Mouse (Mus musculus): ENCODE measurements at regions not wholly inside any gene's neighbourhood (a gene's known extent, or its start where the extent isn't known, plus 50 kb on each side); places are given as distances from the start of the nearest gene placed in this dataset.

DNA sequence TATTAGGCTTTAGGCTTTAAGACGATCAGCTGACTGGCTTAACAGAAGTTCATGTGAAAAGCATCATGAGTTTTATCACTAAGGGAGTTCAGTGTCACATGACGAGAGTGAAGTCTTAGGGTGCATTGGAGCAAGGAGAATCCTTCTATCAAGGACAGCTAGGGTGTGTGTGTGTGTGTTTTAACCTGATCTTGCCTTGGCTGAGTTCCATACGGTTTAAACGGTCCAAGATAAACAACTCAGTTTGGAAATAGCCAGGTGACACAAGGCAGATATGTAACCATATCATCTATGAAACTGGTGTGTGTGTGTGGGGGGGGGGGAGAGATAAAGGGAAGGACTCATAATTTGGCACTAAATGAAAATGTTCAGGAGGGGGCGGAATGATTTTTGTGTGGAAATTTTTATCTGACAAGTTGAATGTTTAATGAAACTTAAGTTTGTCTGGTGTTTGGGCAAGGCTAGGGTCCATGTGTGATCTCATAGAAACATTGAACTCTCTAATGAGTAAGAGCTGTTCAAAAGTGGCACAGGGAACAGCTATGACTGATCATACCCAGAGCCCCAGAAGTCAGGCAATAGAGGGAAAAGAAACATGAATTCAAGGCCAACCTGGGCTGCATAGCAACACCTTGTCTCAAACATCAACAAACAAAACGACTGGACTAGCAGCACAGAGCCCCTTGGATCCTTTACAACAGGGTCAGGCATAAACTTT is 132.2 kb upstream of the Map3k1 start:
- no peak for DNase-seq

DNA sequence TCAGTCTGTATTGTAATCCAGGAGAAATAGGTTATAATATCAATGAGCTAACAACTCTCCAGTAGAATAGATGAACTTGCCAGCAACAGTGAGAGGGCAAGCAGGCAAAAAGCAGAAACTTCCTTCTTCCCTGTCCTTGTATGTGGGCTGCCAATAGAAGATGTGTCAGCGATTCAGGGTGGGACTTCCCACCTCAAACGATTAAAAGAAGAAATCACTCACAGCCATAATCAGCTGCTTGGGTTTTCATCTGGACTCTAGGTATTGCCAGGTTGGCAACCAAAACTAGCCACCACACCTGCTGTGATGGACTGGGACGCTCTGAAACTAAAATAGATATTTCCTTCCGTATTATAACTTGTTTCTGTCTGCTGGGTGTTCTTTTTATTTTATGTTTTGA is 133.2 kb upstream of the Map3k1 start:
- no peak for DNase-seq

DNA sequence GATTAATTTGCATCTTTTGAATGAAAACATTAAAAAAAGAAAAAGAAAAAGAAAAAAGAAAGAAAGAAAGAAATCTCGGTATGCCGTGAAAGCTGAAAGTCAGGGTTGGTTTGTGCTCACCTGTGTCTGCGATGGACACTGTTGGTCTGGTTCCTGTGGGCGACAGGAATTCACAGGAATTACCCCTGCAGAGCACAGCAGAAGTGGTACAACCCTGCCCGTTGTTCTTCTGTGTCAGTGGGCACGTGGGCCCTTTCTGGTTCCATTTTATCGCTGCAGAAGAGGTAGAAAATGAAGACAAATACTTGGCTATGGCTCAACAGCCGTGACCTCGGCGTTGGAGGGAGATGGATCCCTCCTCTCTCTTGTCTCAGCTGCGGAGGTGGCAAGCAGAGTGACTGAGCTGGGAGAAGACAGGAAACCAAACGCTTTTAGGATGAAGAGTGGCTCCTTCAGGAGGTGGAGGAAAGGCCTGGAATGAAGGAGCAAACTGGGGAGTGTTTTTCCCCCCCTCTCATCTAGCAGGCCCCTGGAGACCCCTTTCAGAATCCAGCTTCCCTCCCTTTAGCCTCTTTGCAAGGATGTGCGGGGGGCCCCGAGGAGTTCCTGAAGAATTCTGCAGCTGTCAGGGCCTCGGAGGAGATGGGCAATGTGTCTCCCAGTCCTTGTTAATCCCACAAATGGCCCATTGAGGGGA is 134.7 kb upstream of the Map3k1 start:
- no peak for DNase-seq

DNA sequence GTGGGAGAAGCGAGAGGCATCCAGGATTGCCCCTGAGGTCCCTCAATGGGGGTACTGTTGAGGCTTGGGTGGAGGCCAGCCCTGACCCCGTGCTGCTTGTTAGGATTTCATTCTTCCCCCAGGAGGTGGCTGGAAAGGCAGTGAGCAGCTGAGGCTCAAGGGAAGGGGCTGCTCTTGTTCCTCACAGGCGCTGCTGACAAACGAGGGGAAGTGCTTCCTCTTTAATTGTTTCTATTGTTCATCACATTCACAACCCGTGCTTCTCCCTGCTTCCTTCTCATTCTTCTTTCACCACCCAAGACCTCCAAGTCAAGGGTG is 135.3 kb upstream of the Map3k1 start:
- no peak for DNase-seq

DNA sequence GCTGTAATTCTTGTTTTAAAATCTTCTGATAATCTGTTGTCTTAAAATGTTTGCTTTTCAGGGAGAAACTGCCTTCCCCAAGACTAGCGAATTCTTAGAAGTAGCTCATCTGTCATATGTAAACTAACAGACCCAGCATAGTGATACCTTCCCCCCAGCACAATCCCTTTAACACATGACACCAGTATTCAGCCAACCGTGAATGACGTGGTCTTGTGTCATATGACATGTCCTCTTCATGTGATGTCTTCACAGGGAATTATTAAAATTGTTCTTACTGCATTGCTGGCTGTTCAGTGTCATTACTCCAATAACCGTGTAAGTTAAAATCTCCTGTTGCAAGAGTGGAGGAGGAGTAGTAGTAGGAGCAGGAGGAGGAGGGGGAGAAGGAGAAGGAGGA is 137.5 kb upstream of the Map3k1 start:
- DNase-seq: no peak

DNA sequence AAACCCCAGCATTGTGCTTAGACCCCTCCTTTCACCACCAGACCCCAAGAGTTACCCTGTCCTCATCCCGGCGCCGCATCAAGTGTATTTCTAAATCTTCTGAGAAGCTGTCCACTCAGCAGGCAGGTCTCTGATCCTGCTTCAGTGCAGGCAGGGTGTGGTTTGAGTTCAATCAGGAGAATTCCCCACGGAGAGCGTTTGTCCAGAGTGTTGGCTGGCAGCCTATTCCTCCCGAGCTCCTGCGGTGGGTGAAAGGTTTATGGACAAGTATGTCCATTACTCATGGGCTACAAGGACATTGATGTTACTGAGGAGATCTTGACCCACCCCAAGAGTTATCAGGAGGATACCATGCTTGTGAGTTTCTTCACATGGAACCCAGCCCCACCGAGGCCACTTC is 138.0 kb upstream of the Map3k1 start:
- DNase-seq: no peak

DNA sequence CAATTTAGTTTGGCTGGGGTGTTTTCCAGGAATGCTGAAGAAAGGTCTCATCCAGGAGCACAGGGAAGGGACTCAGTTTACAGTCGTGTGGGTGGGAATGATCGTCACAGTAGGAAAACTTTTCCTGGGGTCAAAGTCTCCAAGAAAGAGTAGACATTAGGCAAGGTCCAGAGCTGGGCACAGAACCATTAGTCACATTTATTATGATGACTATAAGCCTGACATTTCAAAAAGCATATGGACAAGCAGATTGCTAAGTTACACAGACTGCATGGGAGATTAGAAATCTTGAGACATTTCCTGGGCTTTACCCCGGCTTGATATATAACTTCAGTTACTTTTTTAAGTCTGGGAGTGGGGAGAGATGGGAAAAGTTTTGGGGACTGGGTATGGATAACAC is 139.6 kb upstream of the Map3k1 start:
- DNase-seq: no peak

DNA sequence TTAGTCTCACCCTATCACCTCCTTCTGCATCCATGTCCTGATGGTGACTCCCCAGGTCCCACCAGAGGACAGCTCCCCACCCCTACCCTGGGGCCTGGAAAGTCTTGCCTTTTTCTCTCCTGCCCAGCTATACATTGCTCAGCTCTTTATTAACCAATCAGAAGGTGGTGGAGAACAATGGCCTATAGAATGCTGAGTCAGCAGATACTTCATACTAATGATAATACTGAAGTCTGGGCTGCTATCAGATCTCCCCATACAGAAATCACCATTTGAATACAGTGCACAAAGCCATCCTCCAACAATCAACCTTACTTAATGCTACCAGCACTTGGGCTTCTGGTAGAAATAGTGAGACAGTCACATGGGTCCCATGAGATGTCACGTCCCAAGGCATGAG is 141.2 kb upstream of the Map3k1 start:
- no peak for DNase-seq

DNA sequence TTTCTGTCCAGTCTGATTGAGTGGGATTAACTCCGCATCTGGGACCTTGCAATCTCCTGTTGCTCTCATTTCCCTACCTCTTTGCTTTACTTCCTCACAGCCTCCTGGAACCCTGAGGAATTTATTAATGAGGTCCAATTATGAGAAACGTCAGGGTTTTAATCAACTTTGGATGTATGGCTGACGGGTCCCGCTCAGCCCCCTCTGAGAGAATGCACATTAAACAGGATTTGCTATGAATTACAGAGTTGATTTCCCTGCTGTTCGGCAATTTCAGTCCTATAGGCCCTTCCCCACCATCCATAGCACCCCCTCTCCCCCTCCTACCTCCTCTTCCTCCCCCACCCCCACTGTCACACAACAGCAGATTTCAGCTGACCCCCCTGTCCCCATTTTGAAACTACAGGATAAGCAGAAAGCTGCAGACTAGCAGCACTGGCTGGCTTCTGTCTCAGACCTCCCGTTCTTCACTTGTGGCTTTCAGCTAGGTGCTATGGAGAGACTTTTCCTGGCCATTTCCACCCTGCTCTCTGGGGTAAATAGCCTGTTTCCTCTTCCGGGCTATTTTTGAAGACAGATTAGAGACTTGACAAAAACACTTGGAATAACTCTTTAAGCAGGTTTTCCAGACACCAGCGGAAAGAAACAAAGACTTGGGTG is 145.2 kb upstream of the Map3k1 start:
- no peak for DNase-seq

DNA sequence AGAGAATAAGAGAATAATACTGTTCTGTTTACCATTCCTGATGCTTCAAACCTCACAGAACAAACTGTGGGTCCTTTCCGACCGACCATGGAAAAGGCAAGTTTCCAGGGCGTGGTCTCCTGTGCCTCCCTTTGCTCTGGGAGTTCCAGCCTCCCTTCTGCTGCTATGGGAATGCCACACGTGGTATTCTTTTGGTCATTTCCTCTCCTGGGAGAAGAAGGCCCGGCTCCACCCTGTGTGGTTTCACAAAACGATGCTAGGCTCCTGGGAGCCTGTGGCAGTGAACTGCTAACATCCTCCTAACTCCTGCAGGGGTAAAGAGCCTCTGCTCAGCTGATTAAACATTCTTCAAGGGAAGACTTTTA is 145.7 kb upstream of the Map3k1 start:
- no peak for DNase-seq

DNA sequence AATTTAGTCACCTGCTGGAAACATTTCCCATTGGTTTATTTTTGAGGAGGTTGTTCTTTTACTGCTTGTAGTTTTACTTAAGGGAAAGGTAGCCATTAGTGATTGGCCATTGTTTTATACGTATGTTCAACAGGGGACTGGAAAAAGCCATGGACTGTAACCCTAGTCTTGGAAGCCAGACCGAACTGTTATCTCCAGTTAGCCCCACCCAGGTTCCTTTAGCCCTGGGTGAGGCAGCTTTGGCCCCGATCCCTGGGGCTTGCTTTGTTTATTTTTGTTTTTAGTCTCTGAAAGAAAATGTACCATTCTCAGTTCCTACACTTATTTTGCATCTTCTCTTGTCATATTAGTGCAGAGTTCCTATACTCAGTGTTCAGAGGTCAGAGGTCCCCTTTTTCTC is 148.3 kb upstream of the Map3k1 start:
- DNase-seq: no peak

DNA sequence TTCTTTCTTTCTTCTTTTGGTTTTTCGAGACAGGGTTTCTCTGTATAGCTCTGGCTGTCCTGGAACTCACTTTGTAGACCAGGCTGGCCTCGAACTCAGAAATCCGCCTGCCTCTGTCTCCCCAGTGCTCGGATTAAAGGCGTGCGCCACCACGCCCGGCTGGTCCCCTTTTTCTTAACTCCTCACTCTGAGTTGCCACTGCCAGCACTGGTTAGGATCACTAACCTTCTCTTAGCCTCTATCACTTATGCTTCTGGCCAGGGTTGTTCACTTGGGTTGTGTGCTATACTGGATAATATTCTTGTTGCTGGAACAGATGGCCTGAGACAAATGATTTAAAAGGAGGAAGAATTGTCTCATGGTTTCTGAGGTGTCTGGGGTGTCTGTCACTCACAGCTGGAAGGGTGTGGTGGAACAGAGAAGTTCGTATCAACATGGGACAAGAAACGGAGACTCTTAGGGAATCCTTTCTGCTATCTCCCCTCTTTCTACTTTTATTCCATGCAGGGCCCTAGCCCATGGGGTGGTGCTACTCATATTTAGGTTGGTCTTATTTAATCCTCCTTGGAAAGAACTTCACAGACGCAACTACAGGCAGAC is 149.0 kb upstream of the Map3k1 start:
- DNase-seq: no peak

DNA sequence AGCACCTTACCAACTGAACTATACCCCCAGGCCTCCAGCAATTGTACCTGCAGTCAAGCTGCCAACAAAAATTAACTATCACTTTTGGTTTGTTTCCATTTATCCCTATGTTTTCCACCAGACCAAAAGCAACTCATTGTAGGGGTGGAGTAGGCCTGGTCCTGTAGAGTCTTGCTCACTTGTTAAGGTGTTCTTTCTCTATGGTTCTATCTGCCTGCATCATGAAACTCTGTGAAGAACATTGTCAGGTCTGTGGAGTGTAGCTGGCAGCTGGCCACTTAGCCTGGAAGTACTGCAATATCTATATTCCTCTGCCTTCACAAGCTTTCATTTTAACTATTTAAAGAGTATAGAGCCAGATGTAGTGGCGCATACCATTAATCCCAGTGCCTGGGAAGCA is 149.6 kb upstream of the Map3k1 start:
- no peak for DNase-seq

DNA sequence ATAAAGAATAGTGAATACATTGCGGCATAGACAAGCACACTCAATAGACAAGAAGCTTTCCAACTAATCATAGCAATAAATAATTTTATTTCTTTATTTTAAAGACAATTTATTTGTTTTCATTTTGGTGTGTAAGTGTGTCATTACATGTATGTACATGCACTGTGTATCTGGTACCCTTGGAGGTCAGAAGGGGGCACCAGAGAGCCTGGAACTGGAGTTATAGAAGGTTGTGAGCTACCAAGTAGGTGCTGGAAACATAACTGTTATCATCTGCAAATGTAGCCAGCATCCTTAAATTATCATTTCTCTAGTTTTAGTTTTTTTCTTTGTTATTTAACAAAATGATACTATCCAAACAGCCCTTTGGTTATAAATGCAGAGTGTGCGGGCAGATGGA is 151.2 kb upstream of the Map3k1 start:
- DNase-seq: peak in 1 of 2 experiments; percentile 16

DNA sequence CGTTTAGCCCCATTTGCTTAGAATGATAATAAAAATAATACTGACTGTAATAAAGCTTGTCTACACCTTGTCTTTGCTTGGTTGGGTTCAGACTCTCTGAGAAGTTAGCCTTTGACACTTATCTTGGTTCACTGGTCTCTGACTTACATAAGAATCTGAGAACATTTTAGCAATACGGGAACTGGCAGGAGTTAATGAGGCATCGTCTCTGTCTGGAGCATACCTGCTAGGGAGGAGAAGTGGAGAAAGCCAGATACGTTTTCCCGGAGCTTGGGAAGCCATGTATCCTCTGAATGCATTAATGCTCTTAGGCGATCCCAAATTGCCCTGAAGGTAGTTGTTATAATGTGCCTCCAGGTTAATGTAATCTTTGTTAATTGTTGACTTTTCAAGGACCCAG is 152.6 kb upstream of the Map3k1 start:
- no peak for DNase-seq

DNA sequence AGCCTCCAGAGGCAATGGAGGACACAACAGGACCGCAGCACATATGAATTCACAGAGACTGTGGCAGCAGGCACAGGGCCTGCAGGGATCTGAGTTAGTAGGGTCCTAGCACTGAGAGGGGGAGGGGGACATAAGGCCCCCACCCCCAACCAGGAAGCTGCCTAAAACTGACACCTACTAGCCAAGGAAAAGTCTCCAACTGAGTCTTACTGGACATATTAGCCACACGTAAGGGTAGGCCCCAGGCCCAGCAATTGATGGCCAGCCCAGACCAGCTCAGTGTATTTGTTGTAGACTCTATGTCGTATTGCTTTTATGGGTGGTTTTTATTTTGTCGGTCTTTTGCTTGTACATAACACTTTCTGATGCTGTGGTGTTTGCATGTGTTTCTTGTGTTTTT is 153.4 kb upstream of the Map3k1 start:
- DNase-seq: no peak

DNA sequence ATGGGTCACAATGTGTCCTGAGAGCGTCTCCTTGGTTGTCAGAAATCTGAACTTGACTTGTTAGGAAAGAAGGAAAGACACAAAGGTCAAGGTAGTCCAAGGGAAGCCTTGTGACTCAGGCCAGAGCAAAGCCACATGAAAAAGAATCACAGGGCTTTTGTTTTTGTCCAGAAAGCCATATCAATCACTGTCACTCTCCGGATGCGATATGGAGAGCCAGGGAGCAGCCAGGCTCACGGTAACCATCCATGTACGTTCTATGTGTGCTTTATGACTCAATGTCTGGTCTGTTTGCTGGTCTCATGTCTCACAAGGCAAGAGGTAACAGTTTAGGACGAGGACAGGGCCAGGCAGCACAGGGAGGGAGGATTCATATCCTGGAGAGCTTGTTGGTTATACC is 157.3 kb upstream of the Map3k1 start:
- DNase-seq: no peak

DNA sequence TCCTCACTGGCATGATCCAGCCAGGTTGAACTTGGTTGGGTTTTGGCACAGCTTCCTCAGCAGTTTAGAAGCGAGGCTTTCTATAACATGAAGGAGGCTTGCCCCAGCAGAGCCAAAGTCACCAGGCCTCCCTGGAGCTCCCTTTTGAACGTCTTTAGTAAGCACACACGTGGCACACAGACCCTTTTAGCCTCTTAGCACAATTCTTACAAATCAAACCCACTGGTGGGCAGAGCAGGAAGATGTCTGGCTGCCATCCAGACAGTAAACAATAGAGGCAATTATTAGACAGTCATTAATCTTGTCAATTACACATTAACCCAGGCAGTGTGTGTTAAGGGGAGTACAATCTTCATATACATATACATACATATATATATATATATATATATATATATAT is 157.8 kb upstream of the Map3k1 start:
- no peak for DNase-seq

DNA sequence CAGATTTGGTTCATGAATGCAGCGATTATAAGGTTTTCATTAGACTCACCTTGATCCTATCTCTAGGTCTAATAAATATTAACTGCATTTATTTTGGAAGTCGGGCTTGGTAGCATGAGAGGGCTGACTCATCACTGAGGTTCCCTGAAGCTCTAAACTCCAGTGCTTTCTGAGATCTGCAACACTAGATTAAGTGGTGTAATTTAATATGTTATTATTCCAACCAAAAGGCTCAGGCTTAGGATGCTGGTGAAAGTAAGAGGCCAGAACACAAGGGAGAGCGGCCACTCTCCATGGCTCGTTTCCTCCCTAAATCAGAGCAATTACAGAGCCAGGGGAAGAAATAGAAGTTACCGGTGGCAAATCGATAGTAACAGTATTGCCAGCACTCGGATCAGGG is 159.4 kb upstream of the Map3k1 start:
- no peak for DNase-seq

DNA sequence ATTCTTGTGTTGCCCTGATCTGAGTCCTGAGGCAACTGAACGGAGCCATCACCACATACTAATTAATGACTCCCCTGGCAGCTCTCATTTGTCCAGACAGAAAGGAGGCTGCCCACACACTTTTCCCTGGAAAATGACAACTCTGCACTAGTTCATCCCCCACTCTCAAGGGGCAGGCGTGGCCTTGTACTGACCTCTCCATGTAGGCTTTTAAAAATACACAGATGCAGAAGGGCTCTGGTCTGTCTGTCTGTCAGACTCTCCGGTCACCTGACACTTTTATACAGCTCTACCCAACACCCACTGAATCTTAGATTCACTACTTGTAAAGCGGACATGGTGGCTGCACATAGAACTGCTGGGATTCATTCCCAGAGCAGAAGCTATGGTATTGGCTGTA is 165.5 kb upstream of the Map3k1 start:
- no peak for DNase-seq

DNA sequence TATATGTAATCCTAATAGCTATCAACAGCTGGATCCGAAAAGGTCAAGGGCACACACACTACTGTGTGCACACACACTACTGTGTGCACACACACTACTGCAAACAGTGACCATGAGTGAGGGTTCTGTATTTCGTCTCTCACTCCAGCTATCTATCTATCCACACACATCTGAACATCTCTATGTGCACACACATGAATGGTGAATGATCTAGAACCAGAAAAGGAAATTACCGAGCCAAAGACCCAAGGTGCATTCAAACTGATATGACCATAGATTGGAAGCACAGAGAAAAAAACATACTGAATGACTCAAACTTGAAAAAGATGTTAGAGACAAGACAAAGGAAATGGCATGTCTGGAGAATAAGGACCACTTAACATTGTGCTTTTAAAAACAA is 166.8 kb upstream of the Map3k1 start:
- no peak for DNase-seq

DNA sequence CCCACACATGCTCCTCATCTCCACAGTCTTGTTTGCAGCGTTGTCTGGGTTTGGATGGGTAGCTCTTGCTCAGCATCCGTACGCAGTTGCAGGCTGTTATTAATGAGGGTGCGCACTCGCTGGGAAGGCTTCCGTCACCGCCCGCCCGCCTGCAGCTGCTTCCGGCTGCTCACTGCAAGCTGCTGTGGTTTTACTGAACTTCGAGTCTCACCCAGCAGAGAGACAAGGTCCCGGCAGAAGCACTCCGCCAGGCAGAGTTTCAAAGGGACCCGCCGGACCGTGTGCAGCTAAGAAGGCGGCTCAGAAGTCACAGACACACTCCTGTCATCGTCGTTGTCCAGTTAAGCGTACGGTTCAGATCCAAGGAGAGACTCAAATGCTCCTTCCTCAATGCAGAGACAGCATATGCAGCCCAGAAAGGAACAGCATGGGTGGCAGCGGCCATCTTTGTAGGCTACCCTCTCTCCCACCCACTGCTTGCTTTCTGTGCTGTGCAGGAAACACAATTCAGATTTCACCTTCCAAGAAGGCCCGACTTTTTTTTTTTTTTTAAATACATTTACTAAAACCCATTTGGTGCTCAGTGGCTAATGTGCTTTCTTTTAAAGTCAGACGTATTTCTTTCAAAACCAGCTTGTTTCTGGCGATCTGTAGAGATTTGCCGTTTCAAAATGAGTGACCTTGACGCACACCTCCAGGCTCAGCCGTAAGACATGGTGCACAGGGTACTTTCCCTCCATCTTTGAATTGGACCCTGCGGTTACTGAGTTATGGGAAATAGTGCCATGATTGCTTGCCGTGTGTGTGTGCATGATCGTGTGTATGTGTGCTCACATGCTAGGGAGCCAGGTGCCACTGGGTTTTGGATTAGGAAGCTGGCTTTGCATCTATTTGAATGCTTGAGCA is 169.2 kb upstream of the Map3k1 start:
- peak; percentile 73 to 86 for DNase-seq

DNA sequence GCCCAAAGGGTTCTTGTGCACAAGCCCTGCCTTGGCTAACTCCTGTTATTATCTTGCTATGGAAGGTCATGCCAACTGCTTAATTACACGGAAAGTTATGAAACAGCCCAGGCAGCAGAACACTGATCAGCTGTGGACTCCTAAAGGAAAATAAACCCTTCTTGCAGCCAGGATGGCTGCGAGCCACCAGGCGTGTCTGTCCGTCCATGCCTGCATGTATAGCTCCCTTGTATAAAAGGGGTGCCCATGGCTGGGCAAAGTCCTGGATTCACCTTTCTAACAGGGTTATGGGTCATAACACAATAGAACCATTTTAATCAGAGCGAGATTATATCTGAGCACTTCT is 169.9 kb upstream of the Map3k1 start:
- DNase-seq: no peak

Data from thymus, postnatal 36 days (tissue).